Mouse (Mus musculus) cerebellum, adult 2 months (tissue): ENCODE results near the gene Shox2. TPM values are rescaled to one million over a fixed set of nuclear protein-coding genes. Genes with fewer than 3 reads are reported as not detected.

Source experiments
- DNase-seq, 2 experiments: peaks; one replicate each; pipeline ENCODE4 v3.0.0; 2021
- H3K27ac ChIP-seq: fragments of 200-500 bp; 2 replicates; pipeline ENCODE4 v1.5.1; 2012; ENCODE audit warnings: low read length, control low read depth, inconsistent platforms; ENCODE audit not compliant: insufficient read depth
- H3K27me3 ChIP-seq: fragments of 200-500 bp; 2 replicates; pipeline ENCODE4 v1.6.1; 2012; ENCODE audit warnings: inconsistent platforms, mild to moderate bottlenecking, low read length, moderate library complexity; ENCODE audit not compliant: control insufficient read depth, insufficient read depth
- H3K4me1 ChIP-seq: fragments of 200-500 bp; 2 replicates; pipeline ENCODE4 v1.6.1; 2011; ENCODE audit warnings: low read length; ENCODE audit not compliant: control insufficient read depth, insufficient read depth
- H3K4me3 ChIP-seq: fragments of 200-500 bp; replicated peaks from 2 replicates; pipeline ENCODE3; 2011; ENCODE audit warnings: mild to moderate bottlenecking, low read depth, low read length, control low read depth; ENCODE audit not compliant: insufficient read depth
- CTCF ChIP-seq: fragments of 200-500 bp; IDR thresholded peaks from 2 replicates; pipeline ENCODE4 v1.5.1; 2011; ENCODE audit warnings: low read depth, mild to moderate bottlenecking, control low read depth, low read length, moderate library complexity, borderline replicate concordance; ENCODE audit not compliant: insufficient read depth
- POLR2A ChIP-seq: fragments of 200-500 bp; IDR thresholded peaks from 2 replicates; pipeline ENCODE4 v1.6.1; 2011; ENCODE audit warnings: low read length, control low read depth, borderline replicate concordance; ENCODE audit not compliant: insufficient read depth
- WGBS: fragments of 180-500 bp; shearing (Covaris S2); methylation state at CpG from one replicate; pipeline ENCODE4 v1.1.7; 2018; 5-methylcytosine and 5-hydroxymethylcytosine counted together
- polyA plus RNA-seq: library from polyadenylated mRNA; depleted of rRNA; stranded (reverse); fragments of >200 nt; gene quantifications from 2 replicates; pipeline ENCODE4 v1.2.3, GENCODE M21; 2012; rRNA removed

Gene Shox2
- polyA plus RNA-seq, 1 experiment: 9.9 TPM

- TF ChIP-seq CTCF (no peak), POLR2A (no peak)
- Histone ChIP-seq H3K4me1 (no peaks in the 10 kb centered on the region), H3K4me3 (no peak overlapping the region), H3K27ac (no peak overlapping the region), H3K27me3 (no peaks in the 10 kb centered on the region)
- WGBS: 8% methylated on average over 3 of the region's 3 CpGs
- no peak for DNase-seq
Observed at GRCm38 (mm10) chr3:66922436-66922835, 59.1 kb downstream of the Shox2 start.

Other genes with a start within 250 kb of the Shox2 start
- 24.6 and 27.0 TPM in 2 replicates for gene Rsrc1, start 381 bp downstream of the Shox2 start, polyA plus RNA-seq